Mouse (Mus musculus) lung, postnatal 4 days (tissue): ENCODE results near the gene Hoxa11.

Experiments used
- DNase-seq, 2 experiments: peaks; one replicate each; pipeline ENCODE4 v3.0.0; 2021

Hoxa11 gene

GRCm38 (mm10) chr6:52264106-52264790 lies 18.6 kb upstream of the Hoxa11 start:
- DNase-seq, result no peak

GRCm38 (mm10) chr6:52263321-52263585 lies 17.6 kb upstream of the Hoxa11 start:
- DNase-seq, result no peak

GRCm38 (mm10) chr6:52262463-52263320 lies 17.1 kb upstream of the Hoxa11 start:
- DNase-seq, result no peak

- DNase-seq, result no peak
Measured at GRCm38 (mm10) chr6:52261751-52262462, 16.3 kb upstream of the Hoxa11 start.

- DNase-seq, result no peak
Measured at GRCm38 (mm10) chr6:52260654-52261575, 15.3 kb upstream of the Hoxa11 start, which contains the start of gene Hoxa13. Gene Hoxa13, minus strand, starts transcription at chr6:52260880.

GRCm38 (mm10) chr6:52259811-52260261 lies 14.2 kb upstream of the Hoxa11 start:
- DNase-seq, result no peak

GRCm38 (mm10) chr6:52259081-52259790 lies 13.6 kb upstream of the Hoxa11 start:
- DNase-seq, result no peak

- peak; percentile 69 to 84 for DNase-seq
Measured at GRCm38 (mm10) chr6:52256956-52257355, 11.3 kb upstream of the Hoxa11 start.

- DNase-seq, result peak in 1 of 2 experiments; percentile 30
Measured at GRCm38 (mm10) chr6:52253511-52254500, 8.2 kb upstream of the Hoxa11 start.

- DNase-seq, result no peak
Measured at GRCm38 (mm10) chr6:52252775-52253376, 7.3 kb upstream of the Hoxa11 start.

GRCm38 (mm10) chr6:52252016-52252774 lies 6.6 kb upstream of the Hoxa11 start:
- DNase-seq, result peak in 1 of 2 experiments; percentile 16

GRCm38 (mm10) chr6:52251177-52251879 lies 5.7 kb upstream of the Hoxa11 start:
- no peak for DNase-seq

GRCm38 (mm10) chr6:52249826-52250225 lies 4.2 kb upstream of the Hoxa11 start:
- no peak for DNase-seq

GRCm38 (mm10) chr6:52249415-52249738 lies 3.8 kb upstream of the Hoxa11 start:
- DNase-seq, result no peak

- peak in 1 of 2 experiments; percentile 20 for DNase-seq
Measured at GRCm38 (mm10) chr6:52248638-52249414, 3.2 kb upstream of the Hoxa11 start.

- peak in 1 of 2 experiments; percentile 22 for DNase-seq
Measured at GRCm38 (mm10) chr6:52247766-52248637, 2.4 kb upstream of the Hoxa11 start.

GRCm38 (mm10) chr6:52246916-52247315 lies 1.3 kb upstream of the Hoxa11 start:
- DNase-seq, result peak in 1 of 2 experiments; percentile 14
